Mouse (Mus musculus) gastrocnemius, postnatal 14 days (tissue): Measurements from ENCODE around the gene Focad. TPM values are rescaled to one million over a fixed set of nuclear protein-coding genes. Genes with fewer than 3 reads are reported as not detected.

Experiments used
- DNase-seq: peaks from one replicate; pipeline ENCODE4 v3.0.0; 2021; ENCODE audit warnings: mixed read lengths
- intact Hi-C: fragments of 180-260 bp; cut with DNase I; formaldehyde crosslinking; loops from one replicate; pipeline ENCODE4 v1.15.1; 2025; ENCODE audit warnings: low total_unique reads
- long read RNA-seq, 2 experiments: library from polyadenylated mRNA; stranded (forward); transcript quantifications; one replicate each; pipeline ENCODE4 v2.0.0; 2021
- total RNA-seq, 2 experiments: library from RNA; stranded (reverse); gene quantifications; 2 replicates each; pipeline ENCODE4 v1.2.3; 2021

Focad gene
- 10 to 100 TPM; 12.0 to 14.6 TPM for total RNA-seq
- long read RNA-seq, experiment 1, full-length matches to known transcripts = 3 of 6 reads
- long read RNA-seq, experiment 1, partial matches to known transcripts = 2 of 6 reads
- long read RNA-seq, experiment 1, other reads (novel, unspliced or antisense) = 1 of 6 reads
- long read RNA-seq, experiment 2, full-length matches to known transcripts = 7 of 17 reads
- long read RNA-seq, experiment 2, partial matches to known transcripts = 5 of 17 reads
- long read RNA-seq, experiment 2, other reads (novel, unspliced or antisense) = 5 of 17 reads

GRCm38 (mm10) chr4:88094062-88094767, at the start of gene Focad:
Focad (plus strand) TSS chr4:88094629.
- intact Hi-C loops = no loop called here
- DNase-seq = peak; percentile 98

- DNase-seq = no peak
- intact Hi-C loops = no loop called here
Observed at GRCm38 (mm10) chr4:88045151-88045550, 49.3 kb upstream of the Focad start.

DNA sequence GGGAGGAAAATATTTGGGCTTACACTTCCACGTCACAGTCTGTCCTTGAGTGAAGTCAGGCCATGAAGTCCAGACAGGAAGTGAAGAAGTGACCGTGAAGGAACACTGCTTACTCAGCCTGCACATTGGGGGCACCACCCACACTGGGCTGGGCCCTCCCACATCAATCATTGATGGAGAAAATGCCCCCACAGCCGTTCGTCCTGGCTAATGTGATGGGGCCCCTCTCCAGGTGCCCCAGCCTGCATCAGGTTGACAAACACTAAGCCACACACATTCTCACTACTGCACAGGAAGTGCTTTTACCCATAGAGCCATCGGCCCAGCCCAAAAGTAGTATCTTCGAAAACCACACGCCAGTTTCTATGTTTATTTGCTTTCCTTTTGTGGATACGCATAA, 48.1 kb upstream of the Focad start:
- no peak for DNase-seq
- intact Hi-C loops = no loop called here

GRCm38 (mm10) chr4:88075388-88075787, 19.0 kb upstream of the Focad start:
- intact Hi-C loops = loop anchor here (5.0 kb wide), 1 partner anchor 33 kb away; no protein-coding TSS in a partner anchor
- DNase-seq = no peak

GRCm38 (mm10) chr4:88078983-88079382, 15.4 kb upstream of the Focad start:
- DNase-seq = no peak
- intact Hi-C loops = loop anchor here (5.0 kb wide), 1 partner anchor 37 kb away; no protein-coding TSS in a partner anchor

GRCm38 (mm10) chr4:88081417-88081816, 13.0 kb upstream of the Focad start:
- intact Hi-C loops = no loop called here
- DNase-seq = no peak

DNA sequence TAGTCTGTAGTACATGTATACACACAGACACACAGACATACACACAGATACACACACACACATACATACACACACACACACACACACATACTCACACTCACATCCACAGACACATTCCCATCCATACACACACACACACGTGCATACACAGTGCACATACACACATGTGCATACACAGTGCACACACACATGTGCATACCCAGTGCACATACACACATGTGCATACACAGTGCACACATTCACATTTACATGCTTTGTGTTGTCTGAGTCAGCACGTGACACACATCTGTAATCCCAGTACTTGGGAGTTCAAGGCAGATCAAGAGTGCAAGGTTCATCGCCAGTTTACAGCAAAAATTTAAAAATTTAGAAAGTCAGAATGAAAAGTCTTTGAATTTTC, 12.5 kb upstream of the Focad start:
- DNase-seq = no peak
- intact Hi-C loops = no loop called here

DNA sequence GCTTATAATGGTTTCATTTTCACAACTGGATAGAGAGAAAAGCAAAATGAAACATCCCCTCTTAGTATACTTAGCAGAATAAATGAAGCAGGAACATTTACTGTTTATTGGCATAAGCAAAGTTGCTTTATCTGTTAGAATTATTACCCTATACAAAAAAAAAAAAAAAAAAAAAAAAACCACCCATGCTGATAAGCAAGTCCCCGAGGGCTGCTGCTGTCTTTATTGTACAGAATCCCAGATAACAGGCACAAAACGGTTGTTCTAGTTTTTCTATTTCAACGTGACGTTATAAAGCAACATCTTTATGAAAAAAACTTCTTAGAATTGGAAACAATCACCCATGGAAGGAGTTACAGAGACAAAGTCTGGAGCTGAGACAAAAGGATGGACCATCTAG, 12.0 kb upstream of the Focad start:
- DNase-seq = no peak
- intact Hi-C loops = no loop called here

- no peak for DNase-seq
Observed at GRCm38 (mm10) chr4:88083781-88084180, 10.6 kb upstream of the Focad start.

GRCm38 (mm10) chr4:88090316-88090715, 4.1 kb upstream of the Focad start:
- intact Hi-C loops = no loop called here
- DNase-seq = no peak

More at GRCm38 (mm10) chr4:88083781-88084180, 10.6 kb upstream of the Focad start:
- intact Hi-C loops = no loop called here

GRCm38 (mm10) chr4:88094768-88095420, 465 bp downstream of the Focad start:
- intact Hi-C loops = no loop called here

DNA sequence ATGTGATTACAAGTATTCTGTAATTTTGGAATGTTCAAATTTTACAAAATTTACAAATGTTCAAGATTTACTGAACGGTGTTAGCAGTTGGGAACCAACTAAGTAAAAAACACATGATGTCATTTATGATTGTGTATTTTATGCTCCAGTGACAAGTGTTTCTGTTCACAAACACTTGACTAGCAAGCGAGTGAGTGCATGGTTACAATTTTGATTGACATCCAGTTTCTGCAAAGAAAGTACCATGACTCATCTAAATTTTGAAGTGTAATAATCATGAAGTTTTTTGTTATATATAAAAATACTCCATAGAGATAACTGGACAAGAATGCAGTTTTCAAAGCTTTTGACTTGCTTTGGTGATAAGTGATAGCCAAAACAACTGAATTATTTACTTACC, 1.3 kb downstream of the Focad start:
- no peak for DNase-seq
- intact Hi-C loops = no loop called here

More at GRCm38 (mm10) chr4:88094768-88095420, 465 bp downstream of the Focad start:
- no peak for DNase-seq

DNA sequence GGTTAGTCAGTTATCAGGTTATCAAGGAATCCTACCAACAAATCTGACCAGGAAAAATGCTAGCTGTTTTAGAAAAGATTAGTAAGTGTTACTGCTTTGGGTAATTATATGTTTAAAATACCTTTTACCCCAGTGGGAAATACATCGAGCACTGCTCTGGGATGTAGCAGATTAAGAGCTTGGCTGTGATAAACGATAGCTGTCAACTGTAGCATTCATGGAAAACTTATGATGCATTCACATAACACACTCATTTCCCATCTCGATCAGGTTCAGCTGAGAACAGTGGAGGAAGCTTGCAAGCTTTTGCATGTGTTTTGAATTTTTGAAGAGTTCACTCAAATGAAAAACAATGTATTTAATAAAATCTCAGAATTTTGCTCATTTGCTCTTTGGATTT, 14.2 kb downstream of the Focad start:
- DNase-seq = no peak
- intact Hi-C loops = no loop called here

DNA sequence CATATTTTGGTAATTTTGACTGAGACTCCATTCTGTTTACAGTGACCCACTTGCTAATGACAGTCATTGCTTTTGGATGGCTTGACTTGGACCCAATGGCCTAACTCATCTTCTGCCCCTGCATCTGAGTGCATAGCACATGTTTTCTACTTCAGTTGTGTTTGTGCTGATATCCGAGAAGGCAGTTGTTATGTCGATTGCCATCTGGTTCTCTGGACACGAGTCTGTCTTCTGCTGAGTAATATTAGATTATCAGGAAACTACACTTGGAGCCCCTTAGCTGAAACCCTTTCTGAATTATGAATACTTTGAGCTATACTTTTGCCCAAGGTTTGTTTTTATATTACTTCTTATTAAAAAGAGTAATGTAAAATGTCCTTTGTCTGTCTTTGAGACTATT, 22.9 kb downstream of the Focad start:
- no peak for DNase-seq

DNA sequence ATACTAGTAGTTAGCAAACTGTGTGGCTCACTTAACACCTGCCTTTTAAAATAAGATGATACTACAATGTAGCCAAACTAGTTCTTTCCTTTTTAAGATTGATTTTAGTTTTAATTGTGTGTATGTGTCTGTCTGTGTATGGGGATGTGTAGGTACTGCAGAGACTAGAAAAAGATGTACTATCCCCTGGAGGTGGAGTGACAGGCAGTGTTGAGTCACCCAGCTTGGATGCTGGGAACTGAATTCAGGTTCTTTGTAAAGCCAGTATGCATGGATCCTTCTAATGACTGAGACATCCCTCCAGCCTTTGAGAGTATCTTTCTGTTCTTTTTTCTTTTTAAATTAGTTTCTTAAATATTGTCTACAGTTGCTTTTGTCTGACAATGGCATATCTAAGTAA, 23.5 kb downstream of the Focad start:
- intact Hi-C loops = no loop called here
- DNase-seq = no peak

More for the DNA sequence above, 22.9 kb downstream of the Focad start:
- intact Hi-C loops = no loop called here

DNA sequence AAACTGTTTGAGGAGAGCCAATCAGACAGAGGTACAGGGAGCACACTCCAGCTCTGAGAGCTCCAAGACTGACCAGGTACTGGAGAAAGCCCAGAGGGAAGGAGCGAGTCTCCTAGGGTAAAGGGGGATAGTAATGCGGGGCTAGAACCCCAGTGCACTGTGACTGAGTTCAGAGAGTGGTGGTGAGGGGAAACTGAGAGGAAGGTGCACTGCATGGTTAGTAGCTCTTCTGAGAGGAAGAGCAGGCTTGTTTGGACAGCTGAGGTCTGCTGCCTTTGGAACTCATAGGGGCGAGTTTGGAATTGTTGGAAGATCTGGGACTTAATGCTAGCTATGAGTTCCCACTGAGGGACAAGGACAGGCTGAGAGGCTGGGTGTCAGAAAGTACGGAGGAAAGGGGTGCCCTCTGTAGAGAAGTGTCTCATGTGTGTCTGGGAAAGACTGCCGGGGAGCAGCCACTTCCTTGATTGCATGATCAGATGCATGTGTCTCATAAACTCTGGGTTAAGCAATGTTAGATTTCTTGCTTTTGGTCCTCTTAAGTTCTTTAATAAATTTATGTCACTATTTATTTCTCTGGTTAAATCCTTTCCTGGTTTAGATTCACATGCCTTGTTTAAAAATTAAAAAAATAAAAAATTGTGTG, 24.4 kb downstream of the Focad start:
- DNase-seq = no peak
- intact Hi-C loops = no loop called here

GRCm38 (mm10) chr4:88120091-88120490, 25.7 kb downstream of the Focad start:
- intact Hi-C loops = no loop called here
- no peak for DNase-seq

GRCm38 (mm10) chr4:88122472-88122871, 28.0 kb downstream of the Focad start:
- no peak for DNase-seq
- intact Hi-C loops = no loop called here

GRCm38 (mm10) chr4:88135936-88136335, 41.5 kb downstream of the Focad start:
- intact Hi-C loops = no loop called here

GRCm38 (mm10) chr4:88136528-88136927, 42.1 kb downstream of the Focad start:
- intact Hi-C loops = no loop called here
- no peak for DNase-seq

More at GRCm38 (mm10) chr4:88135936-88136335, 41.5 kb downstream of the Focad start:
- DNase-seq = no peak
